Mouse (Mus musculus): ENCODE data around the gene Dpyd.

Dpyd gene

GRCm38 (mm10) chr3:118561554-118562310 is at the start of gene Dpyd:
Gene Dpyd (plus strand): TSS chr3:118562129.
- peak; percentile 49 to 51 for DNase-seq (ENCODE audit: low spot score in 2 of 2)

DNA sequence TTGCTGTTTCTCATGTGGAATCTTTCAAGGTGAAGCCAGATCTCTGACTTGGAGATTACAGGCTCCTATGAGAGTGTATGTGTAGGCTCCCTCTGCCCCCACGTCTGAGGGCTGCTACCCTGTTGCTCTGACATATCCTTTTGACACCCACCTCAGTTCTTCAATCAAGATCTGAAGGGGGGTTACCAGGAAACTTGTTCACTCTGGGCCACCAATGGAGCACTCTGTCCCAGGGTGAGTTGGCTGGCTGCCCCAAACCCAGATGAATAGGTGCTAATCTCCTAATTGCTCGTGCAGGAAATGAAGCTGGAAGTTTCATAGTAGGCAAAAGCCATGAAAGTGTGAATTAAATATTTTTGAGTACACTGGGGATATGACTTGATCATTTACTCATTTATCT is 24.3 kb upstream of the Dpyd start:
- no peak for DNase-seq (ENCODE audit: low spot score in 2 of 2)

DNA sequence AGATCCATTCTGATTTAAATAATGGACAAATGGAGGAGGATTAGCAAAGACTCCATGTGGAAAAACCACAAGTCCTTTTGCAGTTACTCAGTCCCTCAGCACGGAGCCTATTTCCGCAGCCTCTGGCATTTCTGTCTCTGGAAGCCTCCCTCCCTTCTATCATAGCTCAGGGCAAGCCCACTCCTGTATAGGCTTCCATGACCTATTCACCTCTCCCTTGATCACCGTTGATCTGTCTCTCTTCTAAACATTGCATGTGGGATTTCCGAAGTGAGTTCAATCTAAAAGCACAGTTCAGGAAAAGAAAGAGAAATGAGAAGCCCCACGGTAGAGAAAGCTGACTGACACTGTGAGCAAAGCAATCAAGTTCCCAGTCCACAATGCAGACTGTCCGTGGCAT is 20.2 kb upstream of the Dpyd start:
- no peak for DNase-seq (ENCODE audit: low spot score in 2 of 2)

DNA sequence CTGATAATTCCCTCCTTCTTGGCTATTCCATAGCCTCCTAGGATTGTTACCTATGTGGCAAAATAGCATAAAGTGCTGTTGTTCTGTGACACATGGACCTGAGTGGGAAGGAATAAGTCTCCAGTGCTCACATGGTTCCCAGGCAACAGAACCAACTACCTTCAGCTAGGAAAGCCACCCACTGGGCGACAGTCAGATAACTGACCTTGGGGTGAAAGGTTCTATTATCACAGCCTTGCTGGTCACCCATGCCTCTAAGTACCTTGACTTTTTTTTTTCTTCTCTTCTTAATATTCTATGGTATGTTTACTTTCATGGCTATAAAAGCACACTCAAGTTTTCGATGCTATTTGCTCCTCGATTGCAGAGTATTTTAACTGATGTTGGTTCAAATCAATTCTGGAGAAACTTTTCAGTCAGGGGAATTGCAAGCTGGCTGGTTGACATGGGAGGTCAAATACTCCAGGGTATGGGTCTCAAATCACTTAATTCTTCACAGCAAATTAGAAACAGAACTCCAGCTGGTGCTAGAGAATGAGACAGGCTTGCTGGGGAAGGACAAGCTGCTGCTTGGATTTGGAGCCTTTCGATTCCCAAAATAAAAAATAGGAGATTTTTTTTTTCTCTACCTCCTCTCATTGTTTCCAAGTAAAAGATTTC is 14.2 kb upstream of the Dpyd start:
- DNase-seq (ENCODE audit: low spot score in 2 of 2) = no peak

GRCm38 (mm10) chr3:118557605-118558004 is 4.3 kb upstream of the Dpyd start:
- no peak for DNase-seq (ENCODE audit: low spot score in 2 of 2)

- DNase-seq (ENCODE audit: low spot score in 2 of 2) = no peak
Observed at GRCm38 (mm10) chr3:118559936-118560335, 2.0 kb upstream of the Dpyd start.

DNA sequence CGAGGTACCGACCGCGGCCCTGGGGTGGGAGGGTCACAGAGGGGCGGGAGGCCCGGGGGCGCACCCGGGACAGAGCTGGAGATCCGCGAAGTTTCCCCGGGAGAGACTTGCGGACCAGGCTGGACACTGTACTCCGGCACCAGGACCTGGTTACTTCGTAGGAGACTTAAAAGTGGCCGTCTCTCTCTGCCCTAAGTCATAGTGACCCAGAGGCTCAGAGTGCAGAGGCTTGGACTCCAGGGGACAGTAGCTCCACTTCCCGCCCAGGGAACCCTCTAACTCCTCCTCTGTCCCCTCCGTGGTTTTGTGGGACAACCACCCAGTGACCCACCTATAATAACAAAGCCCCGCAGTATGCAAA is 362 bp downstream of the Dpyd start:
- no peak for DNase-seq (ENCODE audit: low spot score in 2 of 2)

- DNase-seq (ENCODE audit: low spot score in 2 of 2) = no peak
Observed at GRCm38 (mm10) chr3:118566779-118567178, 4.8 kb downstream of the Dpyd start.

DNA sequence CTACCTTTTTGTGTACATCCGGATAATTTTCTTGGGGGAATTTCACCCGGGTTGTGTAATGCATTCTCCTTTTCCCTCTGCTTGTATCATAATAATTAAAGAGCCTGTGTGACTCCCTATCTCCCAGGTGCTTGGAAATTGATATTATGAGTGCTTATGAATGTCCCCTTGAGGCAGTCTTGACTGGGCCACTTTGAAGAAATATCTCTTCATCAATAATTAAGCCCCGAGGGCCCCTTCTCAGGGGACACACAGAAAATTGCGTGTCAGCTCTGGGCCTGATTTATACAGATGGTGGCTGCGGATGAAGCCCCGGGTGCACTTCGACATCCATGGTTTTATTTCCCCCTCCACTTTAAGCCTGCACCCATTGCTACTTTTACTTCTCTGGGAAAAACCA is 8.3 kb downstream of the Dpyd start:
- DNase-seq (ENCODE audit: low spot score in 2 of 2) = no peak

GRCm38 (mm10) chr3:118590559-118590958 is 28.6 kb downstream of the Dpyd start:
- no peak for DNase-seq (ENCODE audit: low spot score in 2 of 2)

- DNase-seq (ENCODE audit: low spot score in 2 of 2) = no peak
Observed at GRCm38 (mm10) chr3:118594864-118595263, 32.9 kb downstream of the Dpyd start.

DNA sequence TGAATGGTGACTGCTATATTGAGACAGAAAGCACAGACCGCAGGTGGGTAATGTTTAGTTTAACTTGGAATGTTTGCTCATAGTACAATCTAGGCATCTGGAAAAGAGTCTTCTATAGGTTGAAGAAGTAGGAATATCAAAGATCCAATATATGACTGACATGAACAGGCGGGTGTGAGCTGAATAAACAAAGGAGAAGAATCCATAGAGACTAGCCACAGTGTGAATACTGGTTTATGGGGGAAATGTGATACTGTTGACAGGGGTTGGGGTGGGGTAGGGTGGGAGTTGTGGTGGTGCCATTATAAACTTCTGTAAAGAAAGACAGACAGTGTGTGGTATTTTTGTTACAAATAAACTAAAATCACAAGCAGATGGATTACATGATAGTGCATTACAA is 33.8 kb downstream of the Dpyd start:
- DNase-seq (ENCODE audit: low spot score in 2 of 2) = no peak

- no peak for DNase-seq (ENCODE audit: low spot score in 2 of 2)
Observed at GRCm38 (mm10) chr3:118601689-118602640, 40.0 kb downstream of the Dpyd start.

- DNase-seq (ENCODE audit: low spot score in 2 of 2) = no peak
Observed at GRCm38 (mm10) chr3:118608708-118609107, 46.8 kb downstream of the Dpyd start.

DNA sequence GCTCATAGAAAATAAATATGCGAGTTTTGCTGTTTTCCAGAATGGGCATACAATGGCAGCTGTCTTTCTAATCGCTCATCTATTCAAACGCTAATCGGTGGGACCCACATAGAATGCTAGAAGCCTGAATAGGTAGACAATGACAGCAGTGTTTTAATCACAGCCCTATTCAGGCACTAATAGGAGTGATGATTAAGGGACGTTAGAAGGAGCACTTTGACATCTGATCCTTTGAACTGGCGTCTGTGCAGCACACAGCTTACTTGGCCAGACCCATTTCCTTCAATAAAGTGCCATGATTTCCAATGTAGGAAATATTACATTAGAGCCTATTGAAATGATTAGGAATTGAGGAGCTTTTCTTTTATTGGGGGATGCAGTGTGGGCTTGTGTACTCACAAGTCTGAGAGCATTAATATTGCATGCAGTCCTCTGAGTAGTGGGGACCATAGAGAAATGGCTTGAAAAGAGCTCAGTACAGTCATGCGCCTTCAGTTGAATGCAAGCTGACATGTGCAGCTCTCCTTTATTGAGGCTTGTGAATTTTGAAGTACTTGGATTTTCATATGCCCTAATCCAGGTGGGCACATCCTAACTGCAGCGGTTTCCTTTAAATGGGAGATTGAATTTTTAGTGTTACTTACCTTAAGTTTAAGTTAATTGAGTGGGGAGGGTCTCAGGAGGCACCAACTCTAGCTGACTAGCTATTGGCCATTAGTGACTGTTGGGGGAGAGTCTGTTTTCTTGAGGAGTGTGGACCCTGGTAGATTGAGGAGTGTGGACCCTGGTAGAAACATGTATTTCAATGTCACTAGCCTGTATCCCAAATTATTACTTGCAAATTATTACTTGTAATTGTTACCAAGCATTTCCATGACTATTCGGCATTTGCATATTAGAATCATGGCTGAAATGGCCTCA is 64.8 kb downstream of the Dpyd start:
- no peak for DNase-seq (ENCODE audit: low spot score in 2 of 2)

GRCm38 (mm10) chr3:118629737-118630136 is 67.8 kb downstream of the Dpyd start:
- DNase-seq (ENCODE audit: low spot score in 2 of 2) = no peak

- DNase-seq (ENCODE audit: low spot score in 2 of 2) = no peak
Observed at GRCm38 (mm10) chr3:118646024-118646570, 84.2 kb downstream of the Dpyd start.

GRCm38 (mm10) chr3:118663987-118664692 is 102.2 kb downstream of the Dpyd start:
- no peak for DNase-seq (ENCODE audit: low spot score in 2 of 2)

GRCm38 (mm10) chr3:118674121-118674745 is 112.3 kb downstream of the Dpyd start:
- DNase-seq (ENCODE audit: low spot score in 2 of 2) = no peak

- DNase-seq (ENCODE audit: low spot score in 2 of 2) = no peak
Observed at GRCm38 (mm10) chr3:118675441-118675840, 113.5 kb downstream of the Dpyd start.

Measured in frontal cortex, postnatal 25 days (tissue).